Comparison of ENCODE assay signal across 9 mouse cellular contexts in genomic region chr2:181521491-181521890, GRCm38 (mm10). TPM values are rescaled to one million over a fixed set of nuclear protein-coding genes. Genes with fewer than 3 reads are reported as not detected.
DNase-seq lines count a peak whose midpoint lies in the region; ATAC-seq and TF ChIP-seq lines count a peak whose summit lies in the region.
"Had no signal": no experiment of that assay in that cellular context is flagged by ENCODE, and none has a peak within 500 bp of the region (broad histone marks: within the 10 kb centered on the region; RNA-seq: fewer than 3 reads in every experiment).

No protein-coding gene starts in this region.

- no peak for TF ChIP-seq RAD21 in MEL (IDR thresholded peaks at IDR 0.05; ENCODE audit: low read depth, low read length)

- H3K9ac ChIP-seq in heart, embryonic 13.5 days = peak overlapping the region; percentile 98
- peak overlapping the region; percentile 87 for H3K9ac ChIP-seq in MEL (ENCODE audit: control insufficient read depth, low read depth, low read length, poor library complexity, severe bottlenecking)
- H3K9ac ChIP-seq in hindbrain, embryonic 12.5 days = peak overlapping the region; percentile 94

- TF ChIP-seq EP300 in MEL (IDR thresholded peaks at IDR 0.05; ENCODE audit: low read depth in 1 of 2, low read length in 2 of 2) = no peak

- TF ChIP-seq CTCF in MEL (IDR thresholded peaks at IDR 0.05 in 2 of 3, conservative IDR thresholded peaks at IDR 0.05 in 1 of 3; ENCODE audit: control insufficient read depth in 1 of 3, insufficient read depth in 1 of 3, low read depth in 2 of 3, low read length in 3 of 3, poor library complexity in 1 of 3, severe bottlenecking in 1 of 3) = no peak

- H3K27me3 ChIP-seq in heart, embryonic 13.5 days (replicated peaks) = no peaks in the 10 kb centered on the region
- no peaks in the 10 kb centered on the region for H3K27me3 ChIP-seq in MEL (ENCODE audit: control insufficient read depth in 1 of 2, insufficient read depth in 2 of 2, low read length in 2 of 2)
- no peaks in the 10 kb centered on the region for H3K27me3 ChIP-seq in hindbrain, embryonic 12.5 days

- DNase-seq in heart, postnatal 4 days = no peak
- peak; percentile 39 for DNase-seq in MEL (ENCODE audit: low read depth, low spot score)
- DNase-seq in cerebellum, postnatal 25 days = no peak
- DNase-seq in adrenal gland, postnatal 25 days = no peak
- DNase-seq in retina, embryonic 14.5 days (ENCODE audit: low spot score) = no peak

- no peaks in the 10 kb centered on the region for H3K9me3 ChIP-seq in heart, embryonic 13.5 days
- no peaks in the 10 kb centered on the region for H3K9me3 ChIP-seq in MEL (replicated peaks; ENCODE audit: insufficient read depth, low read length)
- H3K9me3 ChIP-seq in hindbrain, embryonic 12.5 days (replicated peaks) = no peaks in the 10 kb centered on the region

- peaks cover 35% of the 10 kb centered on the region for H3K36me3 ChIP-seq in heart, embryonic 13.5 days
- peaks cover 22 to 33% of the 10 kb centered on the region in 2 experiments for H3K36me3 ChIP-seq in MEL (ENCODE audit: control insufficient read depth in 1 of 2, insufficient read depth in 2 of 2, low read length in 2 of 2)
- H3K36me3 ChIP-seq in hindbrain, embryonic 12.5 days = peaks cover 10% of the 10 kb centered on the region
- H3K36me3 ChIP-seq in macrophage (ENCODE audit: inconsistent target) = 0 out of 2 replicates have a peak, but pooled peaks cover 10% of the 10 kb centered on the region

- no peak for ATAC-seq in heart, embryonic 13.5 days (ENCODE audit: extremely low read depth, insufficient number of reproducible peaks, low FRiP score, low TSS enrichment)
- no peak for ATAC-seq in hindbrain, embryonic 12.5 days (ENCODE audit: low FRiP score)

- peak overlapping the region; percentile 99 for H3K4me3 ChIP-seq in heart, embryonic 13.5 days
- H3K4me3 ChIP-seq in MEL (ENCODE audit: control insufficient read depth in 1 of 2, insufficient read depth in 1 of 2, low read depth in 2 of 2, low read length in 2 of 2) (peak overlapping the region; percentile 70 to 95), macrophage (ENCODE audit: inconsistent target) (peak overlapping the region; percentile 69)
- H3K4me3 ChIP-seq in hindbrain, embryonic 12.5 days = peak overlapping the region; percentile 97

- H3K4me1 ChIP-seq in heart, embryonic 13.5 days = peaks cover 50% of the 10 kb centered on the region
- H3K4me1 ChIP-seq in MEL (ENCODE audit: control insufficient read depth in 1 of 2, insufficient read depth in 2 of 2, low read length in 2 of 2) = peaks cover 10 to 14% of the 10 kb centered on the region in 2 experiments
- H3K4me1 ChIP-seq in hindbrain, embryonic 12.5 days = peaks cover 26% of the 10 kb centered on the region

- H3K4me2 ChIP-seq in heart, embryonic 13.5 days = peak overlapping the region; percentile 88
- H3K4me2 ChIP-seq in hindbrain, embryonic 12.5 days (replicated peaks) = peak overlapping the region; percentile 58

- no peak for TF ChIP-seq POLR2A in MEL (IDR thresholded peaks at IDR 0.05; ENCODE audit: control insufficient read depth in 1 of 2, insufficient read depth in 1 of 2, low read depth in 1 of 2, low read length in 2 of 2, poor library complexity in 1 of 2)

- H3K27ac ChIP-seq in heart, embryonic 13.5 days (replicated peaks) = 0 out of 2 replicates have a peak overlapping the region, but pooled peaks have one; percentile 99
- H3K27ac ChIP-seq in MEL (ENCODE audit: control insufficient read depth, low read depth, low read length) = no peak overlapping the region
- H3K27ac ChIP-seq in hindbrain, embryonic 12.5 days = no peak overlapping the region
- H3K27ac ChIP-seq in macrophage = peak overlapping the region; percentile 40; the same call in 1 of the 2 replicates

- 29% methylated on average over 10 of the region's 10 CpGs for WGBS in heart, embryonic 13.5 days
- WGBS in hindbrain, embryonic 12.5 days = 67% methylated on average over 10 of the region's 10 CpGs
- WGBS in macrophage (ENCODE audit: missing documents) = 55% methylated on average over 10 of the region's 10 CpGs

- H3K79me2 ChIP-seq in MEL (ENCODE audit: control insufficient read depth, insufficient read depth, low read length, poor library complexity) = peaks cover 51% of the 10 kb centered on the region
- peaks cover 58% of the 10 kb centered on the region for H3K79me2 ChIP-seq in macrophage (ENCODE audit: inconsistent target)

TF ChIP-seq in MEL, 35 proteins besides CTCF, POLR2A, EP300 and RAD21:
- no peak for TF ChIP-seq SIN3A (IDR thresholded peaks at IDR 0.05; ENCODE audit: low read length)
- TF ChIP-seq POLR2AphosphoS5 (IDR thresholded peaks at IDR 0.05; ENCODE audit: borderline replicate concordance, low read depth, low read length) = no peak
- no peak for TF ChIP-seq UBTF (IDR thresholded peaks at IDR 0.05; ENCODE audit: borderline replicate concordance, insufficient read depth, low read depth, low read length)
- no peak for TF ChIP-seq GATA1 (IDR thresholded peaks at IDR 0.05; ENCODE audit: low read depth, low read length)
- no peak for TF ChIP-seq TBP (IDR thresholded peaks at IDR 0.05; ENCODE audit: low read depth, low read length)
- no peak for TF ChIP-seq JUND (IDR thresholded peaks at IDR 0.05; ENCODE audit: low read depth, low read length)
- no peak for TF ChIP-seq CHD2 (IDR thresholded peaks at IDR 0.05; ENCODE audit: low read length)
- no peak for TF ChIP-seq SMC3 (IDR thresholded peaks at IDR 0.05; ENCODE audit: low read depth, low read length)
- no peak for TF ChIP-seq NRF1 (IDR thresholded peaks at IDR 0.05; ENCODE audit: insufficient read depth, low read depth, low read length, poor library complexity, severe bottlenecking)
- no peak for TF ChIP-seq USF1 (IDR thresholded peaks at IDR 0.05; ENCODE audit: low read depth, low read length)
- no peak for TF ChIP-seq HCFC1 (IDR thresholded peaks at IDR 0.05; ENCODE audit: low read depth, low read length)
- no peak for TF ChIP-seq ETS1 (IDR thresholded peaks at IDR 0.05; ENCODE audit: low read depth, low read length)
- TF ChIP-seq POLR2AphosphoS2 (IDR thresholded peaks at IDR 0.05; ENCODE audit: low read length) = no peak
- no peak for TF ChIP-seq MYC (IDR thresholded peaks at IDR 0.05; ENCODE audit: low read depth, low read length)
- no peak for TF ChIP-seq MAX (IDR thresholded peaks at IDR 0.05; ENCODE audit: low read length)
- TF ChIP-seq MYB (IDR thresholded peaks at IDR 0.05; ENCODE audit: low read depth, low read length) = no peak
- TF ChIP-seq NELFE (IDR thresholded peaks at IDR 0.05; ENCODE audit: low read depth, low read length) = no peak

RNA-seq across cellular contexts. Expression of gene Dnajc5, which starts 1.2 kb away (rescaled TPM):
- 77.4 and 79.8 TPM in 2 replicates for polyA plus RNA-seq in heart, embryonic 13.5 days (2015; fragmentation: Nextera tagmentation; extraction: Ambion mirVana)
- 100 to 1,000 TPM; 111 to 119 TPM for total RNA-seq in heart, postnatal 4 days (2021)
- 50.6 and 51.9 TPM in 2 replicates for total RNA-seq in MEL (2012; rRNA removed)
- polyA plus RNA-seq in MEL (2012; ENCODE audit: insufficient read depth in 1 of 2, insufficient read length in 2 of 2, low read depth in 1 of 2, low replicate concordance in 2 of 2, missing spikeins in 1 of 2) = 100 to 1,000 TPM in 1 of 2 experiments, 10 to 100 TPM in 1; 57.9 to 338 TPM
- polyA plus RNA-seq in hindbrain, embryonic 12.5 days (2016; fragmentation: Nextera tagmentation; extraction: Ambion mirVana) = 148 and 150 TPM in 2 replicates
- 10 to 100 TPM; 29.2 to 86.1 (median 54.2) TPM for total RNA-seq in macrophage (2018; cell fraction: chromatin; rRNA removed)
- total RNA-seq in macrophage (2018; cell fraction: cytosol; rRNA removed) = 10 to 100 TPM; 58.1 to 91.1 (median 76.6) TPM
- total RNA-seq in macrophage (2018; cell fraction: nucleus; rRNA removed) = 100 to 1,000 TPM in 4 of 26 experiments, 10 to 100 TPM in 22; 47.9 to 113 (median 73.1) TPM
- 50.7 to 68.7 TPM (median 60.0 TPM) in 3 replicates for polyA plus RNA-seq in macrophage (2018)
- total RNA-seq in adrenal gland, postnatal 25 days (2021) = 81.9 and 101 TPM in 2 replicates

RNA-seq across cellular contexts. Expression of gene Tpd52l2, which starts 24.5 kb away (rescaled TPM):
- 109 and 118 TPM in 2 replicates for polyA plus RNA-seq in heart, embryonic 13.5 days (2015; fragmentation: Nextera tagmentation; extraction: Ambion mirVana)
- total RNA-seq in heart, postnatal 4 days (2021) = 10 to 100 TPM; 65.9 to 72.7 TPM
- 88.2 and 99.5 TPM in 2 replicates for total RNA-seq in MEL (2012; rRNA removed)
- 100 to 1,000 TPM in 1 of 2 experiments, not detected in 1; 119 TPM for polyA plus RNA-seq in MEL (2012; ENCODE audit: insufficient read depth in 1 of 2, insufficient read length in 2 of 2, low read depth in 1 of 2, low replicate concordance in 2 of 2, missing spikeins in 1 of 2)
- polyA plus RNA-seq in hindbrain, embryonic 12.5 days (2016; fragmentation: Nextera tagmentation; extraction: Ambion mirVana) = 120 and 121 TPM in 2 replicates
- 100 to 1,000 TPM in 5 of 26 experiments, 10 to 100 TPM in 21; 28.2 to 120 (median 68.2) TPM for total RNA-seq in macrophage (2018; cell fraction: chromatin; rRNA removed)
- 10 to 100 TPM; 37.6 to 55.2 (median 48.5) TPM for total RNA-seq in macrophage (2018; cell fraction: cytosol; rRNA removed)
- 10 to 100 TPM; 23.9 to 77.7 (median 48.4) TPM for total RNA-seq in macrophage (2018; cell fraction: nucleus; rRNA removed)
- polyA plus RNA-seq in macrophage (2018) = 36.4 to 66.4 TPM (median 47.0 TPM) in 3 replicates
- 118 and 121 TPM in 2 replicates for total RNA-seq in adrenal gland, postnatal 25 days (2021)

RNA-seq across cellular contexts. Expression of gene Abhd16b, which starts 28.5 kb away (rescaled TPM):
- 0.11 and 0.27 TPM in 2 replicates for polyA plus RNA-seq in heart, embryonic 13.5 days (2015; fragmentation: Nextera tagmentation; extraction: Ambion mirVana)
- not detected for total RNA-seq in heart, postnatal 4 days (2021)
- not detected in 2 replicates for total RNA-seq in MEL (2012; rRNA removed)
- polyA plus RNA-seq in MEL (2012; ENCODE audit: insufficient read depth in 1 of 2, insufficient read length in 2 of 2, low read depth in 1 of 2, low replicate concordance in 2 of 2, missing spikeins in 1 of 2) = under 1 TPM in 1 of 2 experiments, not detected in 1; 0.08 TPM
- polyA plus RNA-seq in hindbrain, embryonic 12.5 days (2016; fragmentation: Nextera tagmentation; extraction: Ambion mirVana) = 0.12 TPM in 1 of 2 replicates, not detected in the other
- total RNA-seq in macrophage (2018; cell fraction: chromatin; rRNA removed) = not detected
- total RNA-seq in macrophage (2018; cell fraction: cytosol; rRNA removed) = not detected
- total RNA-seq in macrophage (2018; cell fraction: nucleus; rRNA removed) = not detected
- not detected in 3 replicates for polyA plus RNA-seq in macrophage (2018)
- total RNA-seq in adrenal gland, postnatal 25 days (2021) = not detected in 2 replicates
- total RNA-seq: hematopoietic stem cell, adult 5-6 weeks had no signal

Comparison
In these comparisons a context has a peak if more than half of its experiments do, and no peak if none do; other contexts are left out.
1. H3K27ac ChIP-seq: peak in heart, embryonic 13.5 days (single experiment) and macrophage (single experiment); none in MEL (single experiment) and hindbrain, embryonic 12.5 days (single experiment).
2. Peak in every context shown above with its lines, with median percentiles within 50 percentile points of each other: H3K4me3 ChIP-seq and H3K9ac ChIP-seq.